Mouse (Mus musculus) CD4-positive helper T cell, adult 2 months (primary cell): ENCODE measurements around the gene Ap4b1.
"Not testable (repeated sequence)": the region's sequence is repeated elsewhere in the genome, so short reads cannot be mapped to it uniquely, and the experiment has no call there.

Experiments used
- DNase-seq: peaks from one replicate; pipeline ENCODE4 v3.0.0-alpha.2; 2012; ENCODE audit warnings: low read depth, missing footprints, low spot score

Gene Ap4b1

GRCm38 (mm10) chr3:103808891-103809798 lies at the start of gene Ap4b1, which contains the start of the genes Dclre1b and Gm43064:
Ap4b1 (plus strand) TSS chr3:103809520.
Dclre1b (minus strand) TSS chr3:103809444.
Gm43064 (plus strand) TSS chr3:103809573.
- peak; percentile 98 for DNase-seq

- DNase-seq = no peak
Observed at GRCm38 (mm10) chr3:103766789-103767188, 42.5 kb upstream of the Ap4b1 start.

- DNase-seq = no peak
Observed at GRCm38 (mm10) chr3:103771531-103772130, 37.7 kb upstream of the Ap4b1 start.

- DNase-seq = peak; percentile 49
Observed at GRCm38 (mm10) chr3:103772846-103773245, 36.5 kb upstream of the Ap4b1 start.

GRCm38 (mm10) chr3:103773508-103773907 lies 35.8 kb upstream of the Ap4b1 start:
- DNase-seq = peak; percentile 19

GRCm38 (mm10) chr3:103774009-103774408 lies 35.3 kb upstream of the Ap4b1 start:
- peak; percentile 42 for DNase-seq

GRCm38 (mm10) chr3:103777940-103778339 lies 31.4 kb upstream of the Ap4b1 start:
- DNase-seq = no peak

- DNase-seq = no peak
Observed at GRCm38 (mm10) chr3:103778660-103779059, 30.7 kb upstream of the Ap4b1 start.

GRCm38 (mm10) chr3:103779183-103779582 lies 30.1 kb upstream of the Ap4b1 start:
- DNase-seq = no peak

- peak; percentile 19 for DNase-seq
Observed at GRCm38 (mm10) chr3:103780271-103780670, 29.0 kb upstream of the Ap4b1 start.

- peak; percentile 32 for DNase-seq
Observed at GRCm38 (mm10) chr3:103780777-103781176, 28.5 kb upstream of the Ap4b1 start.

- no peak for DNase-seq
Observed at GRCm38 (mm10) chr3:103782844-103783609, 26.3 kb upstream of the Ap4b1 start.

GRCm38 (mm10) chr3:103787225-103787624 lies 22.1 kb upstream of the Ap4b1 start:
- no peak for DNase-seq

GRCm38 (mm10) chr3:103789096-103789495 lies 20.2 kb upstream of the Ap4b1 start:
- no peak for DNase-seq

- DNase-seq = peak; percentile 81
Observed at GRCm38 (mm10) chr3:103789891-103790345, 19.4 kb upstream of the Ap4b1 start.

- peak; percentile 67 for DNase-seq
Observed at GRCm38 (mm10) chr3:103790346-103791145, 18.8 kb upstream of the Ap4b1 start.

- peak; percentile 94 for DNase-seq
Observed at GRCm38 (mm10) chr3:103791230-103792110, 17.9 kb upstream of the Ap4b1 start, which contains the start of gene Hipk1. Hipk1 (minus strand) TSS chr3:103791563.

GRCm38 (mm10) chr3:103792111-103792406 lies 17.3 kb upstream of the Ap4b1 start:
- DNase-seq = not testable (repeated sequence)

GRCm38 (mm10) chr3:103792566-103792965 lies 16.8 kb upstream of the Ap4b1 start:
- DNase-seq = no peak

GRCm38 (mm10) chr3:103796389-103796788 lies 12.9 kb upstream of the Ap4b1 start:
- no peak for DNase-seq
